7 mouse cellular contexts compared by ENCODE assay signal in genomic region chr11:97576136-97576906, GRCm38 (mm10). TPM values are rescaled to one million over a fixed set of nuclear protein-coding genes. Genes with fewer than 3 reads are reported as not detected.
DNase-seq lines count a peak whose midpoint lies in the region; ATAC-seq and TF ChIP-seq lines count a peak whose summit lies in the region.

Gene Srcin1, minus strand, starts transcription at chr11:97576186.

- TF ChIP-seq CTCF in intestine, postnatal 0 days (IDR thresholded peaks at IDR 0.05; ENCODE audit: low read depth) = no peak

- no peak for ATAC-seq in intestine, postnatal 0 days
- no peak for ATAC-seq in midbrain, embryonic 14.5 days (ENCODE audit: low FRiP score, low TSS enrichment)
- no peak for ATAC-seq in granulocyte monocyte progenitor cell, adult 5-6 weeks (replicated peaks; ENCODE audit: poor library complexity, severe bottlenecking)

- intact Hi-C loops in gastrocnemius, postnatal 14 days (cut with DNase I; ENCODE audit: low total_unique reads) = loop anchor here (5.0 to 10.0 kb wide), 2 partner anchors 41 to 92 kb away; no protein-coding TSS in a partner anchor
- intact Hi-C loops in left cerebral cortex, postnatal 4 days (cut with DNase I) = loop anchor here (5.0 kb wide), 1 partner anchor 41 kb away; no protein-coding TSS in a partner anchor

- no peaks in the 10 kb centered on the region for H3K9me3 ChIP-seq in intestine, postnatal 0 days (ENCODE audit: control insufficient read depth)
- no peaks in the 10 kb centered on the region for H3K9me3 ChIP-seq in midbrain, embryonic 14.5 days (ENCODE audit: control insufficient read depth, low read length)

- peak within 1 kb of the TSS; percentile 34; the same call in 1 of the 2 replicates for H3K9ac ChIP-seq in intestine, postnatal 0 days (ENCODE audit: low read depth, low read length)
- peak within 1 kb of the TSS; percentile 99 for H3K9ac ChIP-seq in midbrain, embryonic 14.5 days (replicated peaks; ENCODE audit: low read length)

- H3K4me2 ChIP-seq in intestine, postnatal 0 days (replicated peaks; ENCODE audit: low read depth) = peak within 1 kb of the TSS; percentile 98
- peak within 1 kb of the TSS; percentile 72 for H3K4me2 ChIP-seq in midbrain, embryonic 14.5 days (ENCODE audit: low read length)

- H3K4me3 ChIP-seq in intestine, postnatal 0 days (ENCODE audit: low read depth, low read length) = peak within 1 kb of the TSS; percentile 62
- H3K4me3 ChIP-seq in midbrain, embryonic 14.5 days (replicated peaks; ENCODE audit: low read depth, low read length) = peak within 1 kb of the TSS; percentile 90

- no peaks in the 10 kb centered on the region for H3K36me3 ChIP-seq in intestine, postnatal 0 days (ENCODE audit: control insufficient read depth, insufficient read depth)
- no peaks in the 10 kb centered on the region for H3K36me3 ChIP-seq in midbrain, embryonic 14.5 days (ENCODE audit: control insufficient read depth, insufficient read depth, low read length)

- no peaks in the 10 kb centered on the region; the same call in 1 of the 2 replicates for H3K4me1 ChIP-seq in intestine, postnatal 0 days (replicated peaks; ENCODE audit: control insufficient read depth, insufficient read depth, low read length)
- peaks cover 46% of the 10 kb centered on the region for H3K4me1 ChIP-seq in midbrain, embryonic 14.5 days (ENCODE audit: control insufficient read depth, insufficient read depth, low read length)

- 26% methylated on average over 9 of the region's 9 CpGs for WGBS in intestine, postnatal 0 days
- 29% methylated on average over 9 of the region's 9 CpGs for WGBS in midbrain, embryonic 14.5 days

- no peak within 1 kb of the TSS for H3K27ac ChIP-seq in intestine, postnatal 0 days (ENCODE audit: low read depth, low read length)
- peak within 1 kb of the TSS; percentile 97 for H3K27ac ChIP-seq in midbrain, embryonic 14.5 days (replicated peaks; ENCODE audit: low read depth, low read length)

- peaks cover 44% of the 10 kb centered on the region for H3K27me3 ChIP-seq in intestine, postnatal 0 days (replicated peaks; ENCODE audit: control insufficient read depth, insufficient read depth, low read length)
- H3K27me3 ChIP-seq in midbrain, embryonic 14.5 days (ENCODE audit: control insufficient read depth, insufficient read depth, low read length) = no peaks in the 10 kb centered on the region

- DNase-seq in adrenal gland, adult 2 months = peak; percentile 94
- peak; percentile 85 for DNase-seq in cerebellum, adult 9-10 months
- peak; percentile 51 for DNase-seq in gastrocnemius, postnatal 14 days
- peak; percentile 91 for DNase-seq in left cerebral cortex, postnatal 4 days
- DNase-seq in midbrain, embryonic 14.5 days = no peak

RNA-seq across cellular contexts. Expression of gene Srcin1, which starts in this region (rescaled TPM):
- 10 to 100 TPM; 11.2 to 13.9 TPM for total RNA-seq in adrenal gland, adult 2 months (2021)
- 13.8 and 17.9 TPM in 2 replicates for polyA plus RNA-seq in adrenal gland, adult 2 months (2012; rRNA removed)
- total RNA-seq in gastrocnemius, postnatal 14 days (2021) = under 1 TPM; 0.51 to 0.64 TPM
- 0.18 and 0.24 TPM in 2 replicates for polyA plus RNA-seq in intestine, postnatal 0 days (2015; fragmentation: Nextera tagmentation; extraction: Ambion mirVana)
- total RNA-seq in left cerebral cortex, postnatal 4 days (2021) = 100 to 1,000 TPM; 163 to 177 TPM
- polyA plus RNA-seq in midbrain, embryonic 14.5 days (2014; fragmentation: Nextera tagmentation; extraction: Ambion mirVana) = 9.6 and 15.1 TPM in 2 replicates
- not detected in 2 replicates for total RNA-seq in granulocyte monocyte progenitor cell, adult 5-6 weeks (2014; fragmentation: Nextera tagmentation)
- total RNA-seq in granulocyte monocyte progenitor cell, adult 5-6 weeks (2017) = not detected in 2 replicates

Comparison
In these comparisons a context has a peak if more than half of its experiments do, and no peak if none do; other contexts are left out.
1. RNA of gene Srcin1 (total RNA-seq): 163 to 177 TPM in left cerebral cortex, postnatal 4 days; 11.2 to 13.9 TPM in adrenal gland, adult 2 months, 0.51 to 0.64 TPM in gastrocnemius, postnatal 14 days and not detected in granulocyte monocyte progenitor cell, adult 5-6 weeks; every median in the first group is over 10 times any median in the second.
2. Peak in DNase-seq in gastrocnemius, postnatal 14 days; RNA of the gene not detected or under 1 TPM.